Mouse (Mus musculus) limb, embryonic 12.5 days (tissue): ENCODE measurements around the gene Gprin2. TPM values are rescaled to one million over a fixed set of nuclear protein-coding genes. Genes with fewer than 3 reads are reported as not detected.

Source experiments
- ATAC-seq: fragments of 200-750 bp; cut with Nextera tagmentation; 2 replicates; pipeline ENCODE4 v1.8.0; 2017; ENCODE audit warnings: low read depth, moderate TSS enrichment; ENCODE audit not compliant: insufficient number of reproducible peaks, insufficient read depth, low FRiP score, low TSS enrichment
- H3K27ac ChIP-seq: fragments of 300-500 bp; sonication (generic); 2 replicates; pipeline ENCODE4 v1.5.1; 2016; ENCODE audit warnings: mild to moderate bottlenecking, moderate library complexity
- H3K27me3 ChIP-seq: fragments of 300-500 bp; sonication (generic); 2 replicates; pipeline ENCODE4 v1.6.1; 2016; ENCODE audit warnings: mild to moderate bottlenecking, moderate library complexity
- H3K36me3 ChIP-seq: fragments of 300-500 bp; sonication (generic); 2 replicates; pipeline ENCODE4 v1.6.1; 2016; ENCODE audit warnings: mild to moderate bottlenecking, moderate library complexity
- H3K4me1 ChIP-seq: fragments of 300-500 bp; sonication (generic); replicated peaks from 2 replicates; pipeline ENCODE4 v1.6.1; 2016
- H3K4me2 ChIP-seq: fragments of 300-500 bp; sonication (generic); 2 replicates; pipeline ENCODE4 v1.6.1; 2016; ENCODE audit warnings: mild to moderate bottlenecking, moderate library complexity
- H3K4me3 ChIP-seq: fragments of 300-500 bp; sonication (generic); replicated peaks from 2 replicates; pipeline ENCODE4 v1.5.1; 2016; ENCODE audit warnings: mild to moderate bottlenecking
- H3K9ac ChIP-seq: fragments of 300-500 bp; sonication (generic); replicated peaks from 2 replicates; pipeline ENCODE4 v1.6.1; 2016; ENCODE audit warnings: mild to moderate bottlenecking, moderate library complexity
- H3K9me3 ChIP-seq: fragments of 300-500 bp; sonication (generic); 2 replicates; pipeline ENCODE4 v1.6.1; 2016; ENCODE audit warnings: mild to moderate bottlenecking, moderate library complexity
- WGBS: fragments of 180-500 bp; shearing (Covaris S2); methylation state at CpG from one replicate; pipeline ENCODE4 v1.1.7; 2016; 5-methylcytosine and 5-hydroxymethylcytosine counted together
- polyA plus RNA-seq: library from polyadenylated mRNA; unstranded; fragments of >200 nt; fragmentation: Nextera tagmentation; extraction: Ambion mirVana; gene quantifications from 2 replicates; pipeline ENCODE4 v1.2.1, GENCODE M21; 2016

The Gprin2 gene
- polyA plus RNA-seq, result 1.7 and 2.4 TPM in 2 replicates

GRCm38 (mm10) chr14:34201231-34202035 lies at the start of gene Gprin2:
TSS of gene Gprin2 (minus strand) at chr14:34201653.
- 4% methylated on average over 50 of the region's 52 CpGs for WGBS
- no peaks in the 10 kb centered on the region for H3K36me3 ChIP-seq
- peaks cover 10% of the 10 kb centered on the region for H3K4me1 ChIP-seq
- no peak within 1 kb of the TSS for H3K27ac ChIP-seq
- peak within 1 kb of the TSS; percentile 70 for H3K9ac ChIP-seq
- H3K27me3 ChIP-seq, result peaks cover 30% of the 10 kb centered on the region
- peak within 1 kb of the TSS; percentile 92 for H3K4me2 ChIP-seq
- peak; percentile 57 for ATAC-seq
- H3K4me3 ChIP-seq, result peak within 1 kb of the TSS; percentile 79
- H3K9me3 ChIP-seq, result no peaks in the 10 kb centered on the region

GRCm38 (mm10) chr14:34240676-34241075 lies 39.2 kb upstream of the Gprin2 start:
- Histone ChIP-seq H3K27ac (no peak overlapping the region), H3K27me3 (no peaks in the 10 kb centered on the region), H3K4me1 (no peaks in the 10 kb centered on the region), H3K9me3 (no peaks in the 10 kb centered on the region), H3K4me2 (no peak overlapping the region), H3K36me3 (no peaks in the 10 kb centered on the region), H3K4me3 (no peak overlapping the region), H3K9ac (no peak overlapping the region)
- 83% methylated on average over 6 of the region's 6 CpGs for WGBS
- ATAC-seq, result no peak

- no peak for ATAC-seq
Measured at GRCm38 (mm10) chr14:34240263-34240662, 38.8 kb upstream of the Gprin2 start.

GRCm38 (mm10) chr14:34234630-34235380 lies 33.4 kb upstream of the Gprin2 start:
- peaks cover 3% of the 10 kb centered on the region; the same call in 1 of the 2 replicates for H3K4me1 ChIP-seq
- WGBS, result 5% methylated on average over 16 of the region's 16 CpGs
- H3K27me3 ChIP-seq, result no peaks in the 10 kb centered on the region; the same call in none of the 2 replicates
- peak overlapping the region; percentile 31 for H3K4me3 ChIP-seq
- H3K9ac ChIP-seq, result peak overlapping the region; percentile 48; the same call in 1 of the 2 replicates
- peak; percentile 97 for ATAC-seq
- H3K36me3 ChIP-seq, result no peaks in the 10 kb centered on the region
- 0 out of 2 replicates have a peak, but pooled peaks cover 3% of the 10 kb centered on the region for H3K9me3 ChIP-seq
- no peak overlapping the region for H3K27ac ChIP-seq
- peak overlapping the region; percentile 57 for H3K4me2 ChIP-seq

More at GRCm38 (mm10) chr14:34240263-34240662, 38.8 kb upstream of the Gprin2 start:
- Histone ChIP-seq H3K4me3 (no peak overlapping the region), H3K27ac (no peak overlapping the region), H3K4me1 (no peaks in the 10 kb centered on the region), H3K36me3 (no peaks in the 10 kb centered on the region), H3K9ac (no peak overlapping the region), H3K9me3 (no peaks in the 10 kb centered on the region), H3K4me2 (no peak overlapping the region), H3K27me3 (no peaks in the 10 kb centered on the region)
- WGBS, result 85% methylated on average over 10 of the region's 10 CpGs

- Histone ChIP-seq H3K4me2 (no peak overlapping the region), H3K4me3 (no peak overlapping the region), H3K9ac (no peak overlapping the region), H3K9me3 (0 out of 2 replicates have a peak, but pooled peaks cover 3% of the 10 kb centered on the region), H3K27me3 (no peaks in the 10 kb centered on the region; the same call in none of the 2 replicates), H3K27ac (no peak overlapping the region), H3K36me3 (no peaks in the 10 kb centered on the region), H3K4me1 (peaks cover 3% of the 10 kb centered on the region; the same call in 1 of the 2 replicates)
- 69% methylated on average over 4 of the region's 4 CpGs for WGBS
- ATAC-seq, result no peak
Measured at GRCm38 (mm10) chr14:34233846-34234245, 32.4 kb upstream of the Gprin2 start.

- H3K36me3 ChIP-seq, result no peaks in the 10 kb centered on the region
- no peak overlapping the region for H3K27ac ChIP-seq
- 86% methylated on average over 9 of the region's 9 CpGs for WGBS
- H3K9me3 ChIP-seq, result 0 out of 2 replicates have a peak, but pooled peaks cover 3% of the 10 kb centered on the region
- no peaks in the 10 kb centered on the region; the same call in none of the 2 replicates for H3K27me3 ChIP-seq
- no peak overlapping the region for H3K4me2 ChIP-seq
- no peak overlapping the region for H3K4me3 ChIP-seq
- no peak overlapping the region for H3K9ac ChIP-seq
- ATAC-seq, result no peak
- H3K4me1 ChIP-seq, result peaks cover 3% of the 10 kb centered on the region; the same call in 1 of the 2 replicates
Measured at GRCm38 (mm10) chr14:34232866-34233680, 31.6 kb upstream of the Gprin2 start.

GRCm38 (mm10) chr14:34232340-34232739 lies 30.9 kb upstream of the Gprin2 start:
- H3K9me3 ChIP-seq, result 0 out of 2 replicates have a peak, but pooled peaks cover 3% of the 10 kb centered on the region
- no peak for ATAC-seq
- no peak overlapping the region for H3K4me2 ChIP-seq
- H3K4me3 ChIP-seq, result no peak overlapping the region
- no peak overlapping the region for H3K9ac ChIP-seq
- H3K4me1 ChIP-seq, result peaks cover 3% of the 10 kb centered on the region; the same call in 1 of the 2 replicates
- 54% methylated on average over 7 of the region's 7 CpGs for WGBS
- no peaks in the 10 kb centered on the region; the same call in none of the 2 replicates for H3K27me3 ChIP-seq
- no peaks in the 10 kb centered on the region for H3K36me3 ChIP-seq
- H3K27ac ChIP-seq, result no peak overlapping the region

GRCm38 (mm10) chr14:34228830-34229506 lies 27.5 kb upstream of the Gprin2 start:
- no peak overlapping the region for H3K27ac ChIP-seq
- WGBS, result 90% methylated on average over 10 of the region's 10 CpGs

GRCm38 (mm10) chr14:34227981-34228380 lies 26.5 kb upstream of the Gprin2 start:
- no peak for ATAC-seq

More at GRCm38 (mm10) chr14:34228830-34229506, 27.5 kb upstream of the Gprin2 start:
- no peaks in the 10 kb centered on the region for H3K4me1 ChIP-seq
- H3K36me3 ChIP-seq, result no peaks in the 10 kb centered on the region
- no peak overlapping the region for H3K4me3 ChIP-seq
- H3K9me3 ChIP-seq, result 0 out of 2 replicates have a peak, but pooled peaks cover 3% of the 10 kb centered on the region
- H3K27me3 ChIP-seq, result no peaks in the 10 kb centered on the region; the same call in none of the 2 replicates
- no peak overlapping the region for H3K4me2 ChIP-seq
- ATAC-seq, result no peak
- no peak overlapping the region for H3K9ac ChIP-seq

GRCm38 (mm10) chr14:34226566-34226965 lies 25.1 kb upstream of the Gprin2 start:
- 62% methylated on average over 4 of the region's 4 CpGs for WGBS
- Histone ChIP-seq H3K9ac (no peak overlapping the region), H3K27ac (no peak overlapping the region)

More at GRCm38 (mm10) chr14:34227981-34228380, 26.5 kb upstream of the Gprin2 start:
- Histone ChIP-seq H3K4me2 (no peak overlapping the region), H3K4me1 (no peaks in the 10 kb centered on the region), H3K9me3 (0 out of 2 replicates have a peak, but pooled peaks cover 3% of the 10 kb centered on the region), H3K9ac (no peak overlapping the region), H3K27ac (no peak overlapping the region), H3K36me3 (no peaks in the 10 kb centered on the region), H3K27me3 (no peaks in the 10 kb centered on the region; the same call in 1 of the 2 replicates), H3K4me3 (no peak overlapping the region)
- WGBS, result 88% methylated on average over 12 of the region's 12 CpGs

More at GRCm38 (mm10) chr14:34226566-34226965, 25.1 kb upstream of the Gprin2 start:
- Histone ChIP-seq H3K9me3 (0 out of 2 replicates have a peak, but pooled peaks cover 3% of the 10 kb centered on the region), H3K36me3 (no peaks in the 10 kb centered on the region), H3K4me3 (no peak overlapping the region), H3K4me2 (no peak overlapping the region), H3K27me3 (peaks cover 6% of the 10 kb centered on the region), H3K4me1 (no peaks in the 10 kb centered on the region)
- ATAC-seq, result no peak
